Comparison of ENCODE assay signal across 27 mouse cellular contexts in genomic region chr14:102929545-102929944, GRCm38 (mm10). TPM values are rescaled to one million over a fixed set of nuclear protein-coding genes. Genes with fewer than 3 reads are reported as not detected.
DNase-seq lines count a peak whose midpoint lies in the region; ATAC-seq and TF ChIP-seq lines count a peak whose summit lies in the region.
"Had no signal": no experiment of that assay in that cellular context is flagged by ENCODE, and none has a peak within 500 bp of the region (broad histone marks: within the 10 kb centered on the region; RNA-seq: fewer than 3 reads in every experiment).

No protein-coding gene starts in this region.

- H3K36me3 ChIP-seq in kidney, embryonic 16.5 days (ENCODE audit: insufficient read depth, low read length): no peaks in the 10 kb centered on the region
- H3K36me3 ChIP-seq in hindbrain, embryonic 13.5 days: no peaks in the 10 kb centered on the region
- H3K36me3 ChIP-seq: embryonic facial prominence, embryonic 12.5 days; embryonic facial prominence, embryonic 15.5 days; G1E; heart, embryonic 12.5 days; heart, embryonic 15.5 days; hindbrain, embryonic 10.5 days had no signal

- H3K27ac ChIP-seq in kidney, embryonic 16.5 days (ENCODE audit: low read length): no peak overlapping the region
- no peak overlapping the region for H3K27ac ChIP-seq in hindbrain, embryonic 13.5 days
- H3K27ac ChIP-seq: embryonic facial prominence, embryonic 12.5 days; embryonic facial prominence, embryonic 15.5 days; heart, embryonic 15.5 days; hindbrain, embryonic 10.5 days; hindbrain, embryonic 14.5 days; hindbrain, postnatal 0 days had no signal

- TF ChIP-seq POLR2A in lung, adult 2 months (IDR thresholded peaks at IDR 0.05; ENCODE audit: borderline replicate concordance, extremely low read depth, low read depth, low read length): no peak

- no peaks in the 10 kb centered on the region for H3K27me3 ChIP-seq in kidney, embryonic 16.5 days (ENCODE audit: insufficient read depth, low read length)
- no peaks in the 10 kb centered on the region for H3K27me3 ChIP-seq in hindbrain, embryonic 13.5 days
- H3K27me3 ChIP-seq: embryonic facial prominence, embryonic 12.5 days; embryonic facial prominence, embryonic 15.5 days; heart, embryonic 12.5 days; heart, embryonic 15.5 days; Patski had no signal

- H3K4me1 ChIP-seq in kidney, embryonic 16.5 days (ENCODE audit: insufficient read depth, low read length): no peaks in the 10 kb centered on the region
- no peaks in the 10 kb centered on the region for H3K4me1 ChIP-seq in lung, adult 2 months (ENCODE audit: control insufficient read depth, insufficient read depth, low read length)
- H3K4me1 ChIP-seq in hindbrain, embryonic 13.5 days (replicated peaks): peaks cover 10% of the 10 kb centered on the region
- H3K4me1 ChIP-seq: embryonic facial prominence, embryonic 12.5 days; embryonic facial prominence, embryonic 15.5 days; heart, embryonic 15.5 days had no signal

- H3K4me3 ChIP-seq in kidney, embryonic 16.5 days (ENCODE audit: low read length): no peak overlapping the region
- no peak overlapping the region for H3K4me3 ChIP-seq in lung, adult 2 months (replicated peaks; ENCODE audit: extremely low read depth, low read depth, low read length)
- H3K4me3 ChIP-seq in hindbrain, embryonic 13.5 days: no peak overlapping the region
- H3K4me3 ChIP-seq: embryonic facial prominence, embryonic 12.5 days; embryonic facial prominence, embryonic 15.5 days; heart, embryonic 12.5 days; heart, embryonic 15.5 days; hindbrain, embryonic 10.5 days had no signal

- ATAC-seq in kidney, embryonic 16.5 days (ENCODE audit: low FRiP score, low TSS enrichment): 0 out of 2 replicates have a peak, but pooled peaks have one; percentile 39
- peak; percentile 58 for ATAC-seq in common myeloid progenitor, adult 5-6 weeks (replicated peaks; ENCODE audit: low read depth, poor library complexity, severe bottlenecking)
- peak; percentile 73 for ATAC-seq in megakaryocyte progenitor cell, adult 5-6 weeks (replicated peaks; ENCODE audit: poor library complexity)
- ATAC-seq in hindbrain, embryonic 13.5 days (ENCODE audit: low FRiP score): no peak
- ATAC-seq: forebrain, embryonic 14.5 days; forebrain, postnatal 0 days; hindbrain, postnatal 0 days; inflammation-experienced regulatory T-cells, adult 6 months; Patski had no signal

- 54% methylated on average over 3 of the region's 3 CpGs for WGBS in kidney, embryonic 16.5 days
- WGBS in lung, adult 2 months: 71% methylated on average over 3 of the region's 3 CpGs
- 81% methylated on average over 3 of the region's 3 CpGs for WGBS in hindbrain, embryonic 13.5 days

- no peak for DNase-seq in kidney, postnatal 36 days
- no peak for DNase-seq in lung, adult 2 months
- DNase-seq in frontal cortex, postnatal 10 days (ENCODE audit: low spot score in 2 of 2): no peak
- DNase-seq: adrenal gland, postnatal 10 days; adrenal gland, postnatal 36 days; cerebellum, adult 18-20 months; cerebellum, adult 9-10 months; cerebellum, postnatal 14 days; forebrain, postnatal 0 days; gastrocnemius, postnatal 25 days; heart, postnatal 10 days; heart, postnatal 36 days had no signal

- TF ChIP-seq CTCF in lung, adult 2 months (IDR thresholded peaks at IDR 0.05; ENCODE audit: insufficient read depth, low read length): no peak

- no peak overlapping the region for H3K9ac ChIP-seq in kidney, embryonic 16.5 days (replicated peaks; ENCODE audit: low read length)
- no peak overlapping the region for H3K9ac ChIP-seq in hindbrain, embryonic 13.5 days
- H3K9ac ChIP-seq: embryonic facial prominence, embryonic 12.5 days; embryonic facial prominence, embryonic 15.5 days; forebrain, postnatal 0 days; heart, embryonic 12.5 days; heart, embryonic 15.5 days; hindbrain, embryonic 14.5 days had no signal

- no peaks in the 10 kb centered on the region for H3K9me3 ChIP-seq in kidney, embryonic 16.5 days (ENCODE audit: low read length)
- H3K9me3 ChIP-seq in hindbrain, embryonic 13.5 days: no peaks in the 10 kb centered on the region
- H3K9me3 ChIP-seq: embryonic facial prominence, embryonic 12.5 days; embryonic facial prominence, embryonic 15.5 days; heart, embryonic 12.5 days; heart, embryonic 15.5 days; hindbrain, embryonic 10.5 days had no signal

- no peak overlapping the region for H3K4me2 ChIP-seq in kidney, embryonic 16.5 days (replicated peaks; ENCODE audit: low read depth, low read length)
- H3K4me2 ChIP-seq in hindbrain, embryonic 13.5 days: no peak overlapping the region
- H3K4me2 ChIP-seq: embryonic facial prominence, embryonic 12.5 days; embryonic facial prominence, embryonic 15.5 days; heart, embryonic 12.5 days; heart, embryonic 15.5 days; hindbrain, embryonic 14.5 days had no signal

RNA-seq across cellular contexts. Expression of gene Kctd12, which starts 52.9 kb away (rescaled TPM):
- polyA plus RNA-seq in kidney, embryonic 16.5 days (2015; fragmentation: Nextera tagmentation; extraction: Ambion mirVana): 8.9 and 9.0 TPM in 2 replicates
- total RNA-seq in common myeloid progenitor, adult 5-6 weeks (2017): 62.2 and 67.0 TPM in 2 replicates
- 89.3 and 112 TPM in 2 replicates for total RNA-seq in megakaryocyte progenitor cell, adult 5-6 weeks (2015)
- 63.1 and 66.4 TPM in 2 replicates for total RNA-seq in megakaryocyte progenitor cell, adult 5-6 weeks (2017)
- 25.9 and 39.0 TPM in 2 replicates for polyA plus RNA-seq in lung, adult 2 months (2012; rRNA removed)
- polyA plus RNA-seq in hindbrain, embryonic 13.5 days (2015; fragmentation: Nextera tagmentation; extraction: Ambion mirVana): 9.1 and 16.1 TPM in 2 replicates
